In the genomic region with DNA sequence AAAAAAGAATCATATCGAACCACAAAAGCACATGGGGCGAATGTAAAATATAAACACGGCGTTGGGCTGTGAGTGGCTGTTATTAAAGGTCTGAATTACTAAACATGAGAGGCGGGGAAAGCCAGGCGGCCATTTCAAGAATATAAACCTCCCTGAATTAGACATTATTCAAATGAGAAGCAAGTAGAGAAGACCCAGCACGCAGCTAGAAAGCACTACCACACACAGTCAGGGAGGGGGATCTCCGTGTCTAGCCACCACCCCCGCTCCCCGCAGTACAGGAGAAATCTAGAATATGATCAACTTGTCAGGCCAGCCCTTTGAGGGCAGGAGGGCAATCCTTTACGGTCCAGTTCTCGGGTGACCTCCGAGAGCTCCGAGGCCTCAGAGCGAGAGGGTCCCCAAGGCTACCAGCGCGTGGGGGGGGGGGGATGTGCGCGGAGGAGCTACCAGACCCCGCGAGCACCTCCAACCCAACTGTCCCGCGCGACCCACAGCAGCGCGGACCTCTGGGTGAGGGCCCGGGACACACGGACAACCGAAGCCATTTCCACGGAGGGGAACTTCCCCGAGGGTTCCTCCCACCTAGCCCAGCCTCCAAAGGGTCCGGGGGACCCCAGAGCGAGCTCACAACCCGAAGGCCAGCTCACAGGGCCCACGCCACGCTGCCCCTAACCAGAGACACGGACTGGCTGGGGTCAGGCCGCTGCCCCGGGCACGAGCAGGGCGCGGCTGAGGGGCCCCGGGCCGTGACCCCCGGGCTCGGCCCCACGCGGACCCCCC, we compare ENCODE assay signal across 8 mouse cellular contexts. TPM values are rescaled to one million over a fixed set of nuclear protein-coding genes. Genes with fewer than 3 reads are reported as not detected.
DNase-seq lines count a peak whose midpoint lies in the region; ATAC-seq and TF ChIP-seq lines count a peak whose summit lies in the region.

No protein-coding gene starts in this region.

- peak overlapping the region; percentile 95 for H3K27ac ChIP-seq in forebrain, embryonic 16.5 days (ENCODE audit: low read length)

- no peaks in the 10 kb centered on the region for H3K27me3 ChIP-seq in G1E (ENCODE audit: insufficient read depth, low read length)
- H3K27me3 ChIP-seq in forebrain, embryonic 16.5 days (replicated peaks; ENCODE audit: control insufficient read depth, insufficient read depth, low read length), result no peaks in the 10 kb centered on the region

- H3K36me3 ChIP-seq in G1E (replicated peaks), result no peaks in the 10 kb centered on the region
- H3K36me3 ChIP-seq in forebrain, embryonic 16.5 days (ENCODE audit: control insufficient read depth, insufficient read depth), result no peaks in the 10 kb centered on the region

- peak overlapping the region; percentile 99 for H3K9ac ChIP-seq in forebrain, embryonic 16.5 days (replicated peaks; ENCODE audit: low read depth, low read length)

- peak overlapping the region; percentile 91 for H3K4me3 ChIP-seq in G1E (ENCODE audit: low read depth, low read length)
- peak overlapping the region; percentile 97 for H3K4me3 ChIP-seq in forebrain, embryonic 16.5 days (replicated peaks; ENCODE audit: low read length)

- H3K9me3 ChIP-seq in G1E (replicated peaks), result no peaks in the 10 kb centered on the region
- H3K9me3 ChIP-seq in forebrain, embryonic 16.5 days (ENCODE audit: control insufficient read depth, low read length), result no peaks in the 10 kb centered on the region

- no peak for TF ChIP-seq CTCF in G1E (IDR thresholded peaks at IDR 0.05; ENCODE audit: low read depth, low read length)

- H3K4me2 ChIP-seq in forebrain, embryonic 16.5 days (ENCODE audit: low read length), result peak overlapping the region; percentile 82

- WGBS in forebrain, embryonic 16.5 days, result under 1% methylated on average over 46 of the region's 48 CpGs

- peaks cover 37% of the 10 kb centered on the region for H3K4me1 ChIP-seq in G1E (ENCODE audit: insufficient read depth, low read depth, low read length)
- H3K4me1 ChIP-seq in forebrain, embryonic 16.5 days (replicated peaks; ENCODE audit: control insufficient read depth, insufficient read depth, low read length), result peaks cover 19% of the 10 kb centered on the region

- DNase-seq in G1E (ENCODE audit: low spot score), result peak; percentile 16
- peak; percentile 73 for DNase-seq in cerebellum, adult 11-12 months
- DNase-seq in heart, postnatal 4 days, result peak; percentile 31
- peak; percentile 47 for DNase-seq in layer of hippocampus, adult 9-11 months
- DNase-seq in lung, postnatal 10 days, result peak; percentile 37
- peak; percentile 15 for DNase-seq in ovary, postnatal 14 days (ENCODE audit: low spot score)
- peak; percentile 54 for DNase-seq in thymus, postnatal 14 days

- peak; percentile 51 for ATAC-seq in G1E (ENCODE audit: extremely low read depth, insufficient number of reproducible peaks, low FRiP score, poor library complexity, severe bottlenecking)
- ATAC-seq in forebrain, embryonic 16.5 days, result peak; percentile 14

RNA-seq across cellular contexts. Expression of a gene that starts 1.2 kb away (rescaled TPM):
- 51.0 and 57.1 TPM in 2 replicates for total RNA-seq in G1E (2014; fragmentation: Nextera tagmentation)
- total RNA-seq in G1E (2017), result 13.8 and 17.3 TPM in 2 replicates
- polyA plus RNA-seq in G1E (2012), result 15.7 and 16.0 TPM in 2 replicates
- polyA plus RNA-seq in forebrain, embryonic 16.5 days (2015; fragmentation: Nextera tagmentation; extraction: Ambion mirVana), result 22.7 and 22.9 TPM in 2 replicates
- 10 to 100 TPM; 15.0 to 18.4 TPM for total RNA-seq in heart, postnatal 4 days (2021)

Comparison
In these comparisons a context has a peak if more than half of its experiments do, and no peak if none do; other contexts are left out.
1. Peak in every context shown above with its lines: DNase-seq, ATAC-seq, H3K4me3 ChIP-seq and H3K27ac ChIP-seq.
2. DNase-seq: peak in every context shown above with its lines; median percentile 73 in cerebellum, adult 11-12 months; 54 in thymus, postnatal 14 days; 47 in layer of hippocampus, adult 9-11 months; 37 in lung, postnatal 10 days; 31 in heart, postnatal 4 days; 16 in G1E; 15 in ovary, postnatal 14 days.